Mouse (Mus musculus) myocyte (in vitro differentiated cells): ENCODE data around the gene Sema4f.

Source experiments
- CEBPB ChIP-seq: IDR thresholded peaks from 2 replicates; pipeline ENCODE4 v1.6.1; 2011; ENCODE audit warnings: mild to moderate bottlenecking, moderate library complexity; ENCODE audit not compliant: poor library complexity, insufficient read depth, severe bottlenecking
- E2F4 ChIP-seq: IDR thresholded peaks from one replicate; pipeline ENCODE4 v1.6.1; 2011; ENCODE audit warnings: mild to moderate bottlenecking, control low read depth, moderate library complexity; ENCODE audit not compliant: insufficient read depth
- MAX ChIP-seq: IDR thresholded peaks from one replicate; pipeline ENCODE4 v1.6.1; 2011; ENCODE audit warnings: low read depth, mild to moderate bottlenecking, control low read depth
- MYOD1 ChIP-seq, 3 experiments: IDR thresholded peaks; one replicate each; pipeline ENCODE4 v1.6.1; 2011; ENCODE audit warnings: control low read depth in 2 of 3, low read depth in 2 of 3, mild to moderate bottlenecking in 2 of 3, moderate library complexity in 1 of 3; ENCODE audit not compliant: insufficient read length in 2 of 3, control insufficient read depth in 1 of 3
- MYOG ChIP-seq, 3 experiments: IDR thresholded peaks; one replicate each; pipeline ENCODE4 v1.6.1; 2011; ENCODE audit warnings: control low read depth in 2 of 3, low read depth in 2 of 3, mild to moderate bottlenecking in 2 of 3; ENCODE audit not compliant: insufficient read length in 2 of 3, control insufficient read depth in 1 of 3, insufficient read depth in 1 of 3
- POLR2A ChIP-seq: IDR thresholded peaks from one replicate; pipeline ENCODE4 v1.6.1; 2011; ENCODE audit warnings: low read depth, mild to moderate bottlenecking, control low read depth, moderate library complexity; ENCODE audit not compliant: insufficient read length
- POLR2AphosphoS2 ChIP-seq: IDR thresholded peaks from one replicate; pipeline ENCODE4 v1.6.1; 2011; ENCODE audit warnings: low read depth, control low read depth; ENCODE audit not compliant: insufficient read length
- TCF12 ChIP-seq: IDR thresholded peaks from one replicate; pipeline ENCODE4 v1.6.1; 2011; ENCODE audit warnings: mild to moderate bottlenecking, control low read depth; ENCODE audit not compliant: poor library complexity, insufficient read depth, severe bottlenecking
- TCF3 ChIP-seq: IDR thresholded peaks from one replicate; pipeline ENCODE4 v1.6.1; 2011; ENCODE audit warnings: low read depth, control low read depth; ENCODE audit not compliant: insufficient read length
- USF1 ChIP-seq: IDR thresholded peaks from one replicate; pipeline ENCODE4 v1.6.1; 2011; ENCODE audit warnings: low read depth, mild to moderate bottlenecking, control low read depth, moderate library complexity

GRCm38 (mm10) chr6:82934616-82935230 lies 4.8 kb downstream of the Sema4f start:
- TF ChIP-seq POLR2AphosphoS2 (no peak), MYOG (IDR thresholded peaks at IDR 0.05; ENCODE audit: control insufficient read depth in 1 of 3, insufficient read depth in 1 of 3, insufficient read length in 2 of 3, low read depth in 2 of 3) (no peak), CEBPB (peak; percentile 73; the same call in 1 of the 2 replicates), TCF12 (peak; percentile 7), USF1 (no peak), POLR2A (no peak), MAX (no peak), TCF3 (no peak), E2F4 (no peak), MYOD1 (IDR thresholded peaks at IDR 0.05; ENCODE audit: control insufficient read depth in 1 of 3, insufficient read length in 2 of 3, low read depth in 2 of 3) (peak in 1 of 3 experiments; percentile 34)
